Mouse (Mus musculus): ENCODE measurements around the gene Snx33.

- no peak for TF ChIP-seq POLR2A (IDR thresholded peaks at IDR 0.05; ENCODE audit: extremely low read depth, insufficient read depth, low read length)
- TF ChIP-seq CTCF (IDR thresholded peaks at IDR 0.05; ENCODE audit: low read depth, low read length): no peak
Measured at GRCm38 (mm10) chr9:56884328-56884727, 43.8 kb downstream of the Snx33 start.

Measured in liver, adult 2 months (tissue).